Mouse (Mus musculus): ENCODE results near the gene Rab1b. TPM values are rescaled to one million over a fixed set of nuclear protein-coding genes. Genes with fewer than 3 reads are reported as not detected.

Gene Rab1b
- polyA plus RNA-seq, 1 experiment = 212 TPM

DNA sequence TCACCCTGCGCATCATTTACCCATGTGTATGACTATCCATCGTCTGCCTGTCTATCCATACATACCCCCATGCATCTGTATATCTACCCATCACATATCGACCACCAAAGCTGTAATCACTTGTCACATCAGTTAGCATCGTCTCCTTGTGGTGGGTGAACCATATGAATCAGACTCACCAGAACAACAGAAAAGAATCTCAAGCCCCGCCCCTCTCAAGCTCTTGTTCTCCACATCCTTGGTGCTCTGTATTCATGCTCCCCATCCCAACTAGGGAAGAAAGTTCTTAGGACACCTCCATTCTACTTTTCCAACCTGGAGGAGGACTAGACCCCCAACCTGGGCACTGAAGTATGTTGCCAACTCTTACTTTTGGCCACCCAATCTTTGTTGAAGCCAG is 44.8 kb downstream of the Rab1b start:
- H3K27me3 ChIP-seq (ENCODE audit: control insufficient read depth, insufficient read depth, insufficient read length) = no peaks in the 10 kb centered on the region
- no peak for TF ChIP-seq USF1 (IDR thresholded peaks at IDR 0.05; ENCODE audit: low read depth)
- TF ChIP-seq MYOD1 (IDR thresholded peaks at IDR 0.05; ENCODE audit: control insufficient read depth, insufficient read length, low read depth) = no peak
- no peak for TF ChIP-seq FOSL1 (IDR thresholded peaks at IDR 0.05; ENCODE audit: insufficient read depth, low read length, poor library complexity, severe bottlenecking)
- no peak for TF ChIP-seq MAX (IDR thresholded peaks at IDR 0.05)
- TF ChIP-seq CEBPB (IDR thresholded peaks at IDR 0.05; ENCODE audit: low read depth) = no peak
- no peak for TF ChIP-seq CTCF (IDR thresholded peaks at IDR 0.05; ENCODE audit: control insufficient read depth, insufficient read depth, insufficient read length)
- no peak for TF ChIP-seq MYOG (IDR thresholded peaks at IDR 0.05; ENCODE audit: control insufficient read depth, extremely low read depth, insufficient read length)
- H3K36me3 ChIP-seq (ENCODE audit: control insufficient read depth, insufficient read depth) = no peaks in the 10 kb centered on the region
- H3K79me2 ChIP-seq (ENCODE audit: control insufficient read depth, insufficient read depth) = no peaks in the 10 kb centered on the region
- no peak overlapping the region for H3ac ChIP-seq (ENCODE audit: control insufficient read depth, insufficient read length, low read depth)
- no peak overlapping the region for H3K4me3 ChIP-seq (ENCODE audit: insufficient read depth, poor library complexity, severe bottlenecking)
- H3K79me3 ChIP-seq (ENCODE audit: low read depth) = no peaks in the 10 kb centered on the region

DNA sequence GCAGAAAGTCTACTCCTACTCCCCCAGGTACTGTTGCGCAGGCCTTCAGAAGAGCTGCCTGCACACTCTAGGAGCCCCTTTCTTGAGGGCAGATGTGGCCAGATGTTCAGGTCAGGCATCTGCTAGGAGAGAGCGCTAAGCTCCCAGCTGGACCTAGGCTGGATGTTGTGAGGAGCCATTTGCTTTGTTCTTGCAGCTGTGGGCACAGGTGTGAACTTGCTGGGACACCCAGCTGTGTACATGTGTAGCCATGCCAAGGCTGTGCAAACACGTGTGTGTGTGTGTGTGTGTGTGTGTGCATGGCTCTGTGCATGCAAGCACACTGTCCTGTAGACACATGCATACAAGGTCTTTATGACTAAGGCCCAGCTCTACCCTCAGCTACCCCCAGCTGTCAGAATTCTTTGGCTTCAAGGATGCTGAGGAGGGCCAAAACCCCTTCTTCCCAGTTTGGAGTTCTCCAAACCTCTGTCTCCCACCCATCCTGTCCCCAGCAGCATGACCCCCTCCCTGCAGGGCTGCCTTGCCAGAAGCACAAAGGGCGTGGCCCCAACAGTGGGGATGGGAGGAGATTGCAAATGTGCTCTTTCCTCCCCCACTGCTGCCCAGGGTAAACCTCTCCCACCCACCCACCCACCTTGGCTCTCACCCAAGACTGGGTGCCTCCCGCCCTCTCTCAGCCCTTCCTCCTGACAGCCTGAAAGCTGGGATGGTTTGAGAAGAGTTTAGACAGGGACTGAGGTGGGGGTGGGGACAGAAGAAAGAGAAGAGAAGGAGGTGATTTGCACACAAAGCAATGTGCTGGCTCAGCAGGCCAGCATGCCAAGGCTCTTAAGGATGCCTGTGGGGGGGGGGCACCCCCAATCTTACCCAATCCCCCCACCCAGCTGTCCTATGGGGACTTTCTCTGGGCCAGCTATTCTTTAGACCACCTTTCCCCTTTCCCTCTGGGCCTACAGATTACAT is 46.2 kb downstream of the Rab1b start:
- Histone ChIP-seq H3K4me3 (ENCODE audit: insufficient read depth, poor library complexity, severe bottlenecking) (no peak overlapping the region), H3K79me3 (ENCODE audit: low read depth) (no peaks in the 10 kb centered on the region), H3K79me2 (ENCODE audit: control insufficient read depth, insufficient read depth) (no peaks in the 10 kb centered on the region), H3ac (ENCODE audit: control insufficient read depth, insufficient read length, low read depth) (no peak overlapping the region), H3K36me3 (ENCODE audit: control insufficient read depth, insufficient read depth) (peaks cover 10% of the 10 kb centered on the region), H3K27me3 (ENCODE audit: control insufficient read depth, insufficient read depth, insufficient read length) (no peaks in the 10 kb centered on the region)
- TF ChIP-seq CTCF (IDR thresholded peaks at IDR 0.05; ENCODE audit: control insufficient read depth, insufficient read depth, insufficient read length) = no peak
- no peak for TF ChIP-seq MAX (IDR thresholded peaks at IDR 0.05)
- no peak for TF ChIP-seq MYOD1 (IDR thresholded peaks at IDR 0.05; ENCODE audit: control insufficient read depth, insufficient read length, low read depth)
- TF ChIP-seq FOSL1 (IDR thresholded peaks at IDR 0.05; ENCODE audit: insufficient read depth, low read length, poor library complexity, severe bottlenecking) = no peak
- no peak for TF ChIP-seq CEBPB (IDR thresholded peaks at IDR 0.05; ENCODE audit: low read depth)
- no peak for TF ChIP-seq USF1 (IDR thresholded peaks at IDR 0.05; ENCODE audit: low read depth)
- no peak for TF ChIP-seq MYOG (IDR thresholded peaks at IDR 0.05; ENCODE audit: control insufficient read depth, extremely low read depth, insufficient read length)

DNA sequence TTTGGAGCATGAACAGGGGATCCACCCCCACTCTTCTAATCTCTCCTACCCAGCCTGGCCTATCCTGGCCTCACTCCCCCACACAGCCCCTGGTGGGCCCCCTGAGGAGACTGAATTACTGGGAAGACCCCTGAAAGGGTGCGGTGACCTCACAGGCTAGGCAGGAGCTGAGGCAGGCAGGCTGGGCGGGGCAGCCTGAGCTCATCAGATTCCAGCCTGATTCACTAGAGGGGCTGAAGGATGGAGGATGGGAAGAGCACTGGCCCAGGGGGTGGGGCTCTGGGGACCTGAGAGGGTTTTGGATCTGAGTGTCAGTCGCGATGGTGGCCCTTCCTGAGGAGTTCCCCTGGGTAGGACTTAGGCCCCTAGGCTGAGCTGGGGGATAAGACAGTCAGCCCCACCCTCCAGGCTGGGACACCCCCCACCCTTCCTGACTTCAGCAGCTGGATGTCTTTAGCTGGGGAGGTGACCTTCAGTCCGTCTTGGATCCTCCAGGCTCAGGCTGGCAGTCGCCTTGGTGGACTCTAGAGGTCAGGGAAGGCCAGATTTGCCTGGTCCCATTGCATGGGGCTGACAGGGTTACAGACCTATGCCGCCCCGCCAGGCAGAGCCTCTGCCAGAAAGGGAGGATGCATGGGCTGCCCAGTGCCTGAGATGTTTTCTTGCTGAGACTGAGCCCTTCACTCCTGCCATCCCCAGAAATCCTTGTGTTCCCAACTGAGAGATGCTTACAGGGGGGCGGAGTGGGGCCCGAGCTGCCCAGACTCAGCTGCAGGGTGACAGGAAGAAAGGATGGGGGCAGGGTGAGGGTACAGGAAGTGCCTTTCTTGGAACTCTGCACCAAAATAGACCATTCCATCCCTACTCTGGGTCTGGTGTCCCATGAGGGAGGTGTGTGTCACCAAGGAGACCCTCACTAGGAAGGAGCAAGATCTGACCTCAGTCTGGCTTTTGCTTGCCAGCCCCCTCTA is 47.8 kb downstream of the Rab1b start:
- H3K79me2 ChIP-seq (ENCODE audit: control insufficient read depth, insufficient read depth) = peaks cover 15% of the 10 kb centered on the region
- TF ChIP-seq USF1 (IDR thresholded peaks at IDR 0.05; ENCODE audit: low read depth) (no peak), MYOG (IDR thresholded peaks at IDR 0.05; ENCODE audit: control insufficient read depth, extremely low read depth, insufficient read length) (no peak), CEBPB (IDR thresholded peaks at IDR 0.05; ENCODE audit: low read depth) (no peak), MAX (IDR thresholded peaks at IDR 0.05) (no peak), FOSL1 (IDR thresholded peaks at IDR 0.05; ENCODE audit: insufficient read depth, low read length, poor library complexity, severe bottlenecking) (no peak), MYOD1 (IDR thresholded peaks at IDR 0.05; ENCODE audit: control insufficient read depth, insufficient read length, low read depth) (no peak), CTCF (IDR thresholded peaks at IDR 0.05; ENCODE audit: control insufficient read depth, insufficient read depth, insufficient read length) (no peak)
- no peaks in the 10 kb centered on the region for H3K27me3 ChIP-seq (ENCODE audit: control insufficient read depth, insufficient read depth, insufficient read length)

DNA sequence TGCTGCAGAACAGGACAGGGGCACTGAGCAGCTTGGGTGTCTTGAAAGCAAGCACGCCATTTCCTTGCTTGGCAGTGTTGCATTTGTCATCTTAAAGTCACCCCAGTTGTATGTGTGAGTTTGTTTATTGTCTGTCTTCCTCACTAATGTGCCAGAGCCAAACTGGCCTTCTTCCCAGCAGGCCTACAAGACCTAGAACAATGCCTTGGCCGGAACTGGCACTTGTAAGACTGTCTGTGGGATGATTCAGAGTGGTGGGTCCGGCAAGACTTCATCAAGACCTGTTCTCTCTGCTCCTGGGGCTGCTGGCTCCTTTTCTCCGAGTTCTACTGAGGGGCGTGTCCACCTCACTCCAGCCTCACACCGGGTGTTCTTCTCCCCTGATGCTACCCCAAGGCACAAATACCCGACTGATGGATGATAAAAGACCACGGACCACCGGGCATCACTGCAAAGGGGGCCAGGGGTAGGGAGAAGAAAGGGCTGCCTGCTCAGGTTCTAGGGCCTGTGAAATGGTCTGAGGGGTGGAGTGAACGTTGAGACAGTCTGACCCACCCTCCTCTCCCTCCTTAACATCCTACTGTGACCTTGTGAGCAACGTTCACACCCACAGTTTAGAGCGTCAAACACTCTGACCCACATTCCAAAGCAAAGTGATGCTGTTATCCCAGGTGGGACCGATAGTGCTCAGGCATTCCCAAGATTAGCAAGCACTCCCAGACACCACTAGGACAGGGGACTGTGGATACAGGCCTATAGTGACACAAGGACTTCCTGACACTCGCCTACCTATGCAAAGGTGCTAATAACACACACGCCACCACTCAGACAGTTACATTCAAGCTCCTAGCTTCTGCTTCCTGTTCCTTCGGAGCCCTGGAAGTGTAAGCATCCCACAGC is 48.7 kb downstream of the Rab1b start:
- Histone ChIP-seq H3K27me3 (ENCODE audit: control insufficient read depth, insufficient read depth, insufficient read length) (no peaks in the 10 kb centered on the region), H3K79me3 (ENCODE audit: low read depth) (peaks cover 17% of the 10 kb centered on the region), H3K79me2 (ENCODE audit: control insufficient read depth, insufficient read depth) (peaks cover 25% of the 10 kb centered on the region), H3K4me3 (ENCODE audit: insufficient read depth, poor library complexity, severe bottlenecking) (no peak overlapping the region), H3K36me3 (ENCODE audit: control insufficient read depth, insufficient read depth) (peaks cover 34% of the 10 kb centered on the region), H3ac (ENCODE audit: control insufficient read depth, insufficient read length, low read depth) (peak overlapping the region; percentile 4)
- TF ChIP-seq CTCF (IDR thresholded peaks at IDR 0.05; ENCODE audit: control insufficient read depth, insufficient read depth, insufficient read length) = no peak
- TF ChIP-seq USF1 (IDR thresholded peaks at IDR 0.05; ENCODE audit: low read depth) = no peak
- no peak for TF ChIP-seq MYOG (IDR thresholded peaks at IDR 0.05; ENCODE audit: control insufficient read depth, extremely low read depth, insufficient read length)
- no peak for TF ChIP-seq FOSL1 (IDR thresholded peaks at IDR 0.05; ENCODE audit: insufficient read depth, low read length, poor library complexity, severe bottlenecking)
- TF ChIP-seq CEBPB (IDR thresholded peaks at IDR 0.05; ENCODE audit: low read depth) = no peak
- no peak for TF ChIP-seq MYOD1 (IDR thresholded peaks at IDR 0.05; ENCODE audit: control insufficient read depth, insufficient read length, low read depth)

More for the DNA sequence above, 47.8 kb downstream of the Rab1b start:
- Histone ChIP-seq H3K4me3 (ENCODE audit: insufficient read depth, poor library complexity, severe bottlenecking) (no peak overlapping the region), H3ac (ENCODE audit: control insufficient read depth, insufficient read length, low read depth) (peak overlapping the region; percentile 10), H3K79me3 (ENCODE audit: low read depth) (peaks cover 8% of the 10 kb centered on the region), H3K36me3 (ENCODE audit: control insufficient read depth, insufficient read depth) (peaks cover 25% of the 10 kb centered on the region)
